Mouse (Mus musculus): ENCODE data around the gene Trim7.

- TF ChIP-seq CTCF (IDR thresholded peaks at IDR 0.05) (no peak), POLR2A (IDR thresholded peaks at IDR 0.05; ENCODE audit: insufficient read depth, low read depth, low read length) (no peak)
Observed at GRCm38 (mm10) chr11:48866481-48866880, 40.5 kb downstream of the Trim7 start.

Data from heart, adult 2 months (tissue).